Mouse (Mus musculus) urinary bladder, postnatal 10 days (tissue): ENCODE data around the gene A830005F24Rik.
A peak's percentile ranks its signal among the peaks of the same experiment; 100 is the strongest.

Experiments used
- DNase-seq: peaks from one replicate; pipeline ENCODE4 v3.0.0; 2022; ENCODE audit warnings: low spot score

A830005F24Rik gene

DNA sequence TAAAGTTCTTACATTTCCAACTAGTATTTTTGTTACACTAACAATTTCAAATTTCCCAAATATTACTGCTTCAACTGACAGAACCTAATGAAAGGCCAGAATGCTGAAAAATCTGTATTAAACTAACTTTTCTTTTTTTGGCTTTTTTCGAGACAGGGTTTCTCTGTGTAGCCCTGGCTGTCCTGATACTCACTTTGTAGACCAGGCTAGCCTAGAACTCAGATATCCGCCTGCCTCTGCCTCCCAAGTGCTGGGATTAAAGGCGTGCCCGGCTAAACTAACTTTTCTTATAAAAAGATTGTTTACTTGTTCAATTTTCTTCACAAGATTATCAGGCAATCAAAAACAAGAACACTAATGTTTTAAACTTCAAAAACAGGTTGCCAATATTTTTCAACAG, 31.5 kb downstream of the A830005F24Rik start:
- no peak for DNase-seq

DNA sequence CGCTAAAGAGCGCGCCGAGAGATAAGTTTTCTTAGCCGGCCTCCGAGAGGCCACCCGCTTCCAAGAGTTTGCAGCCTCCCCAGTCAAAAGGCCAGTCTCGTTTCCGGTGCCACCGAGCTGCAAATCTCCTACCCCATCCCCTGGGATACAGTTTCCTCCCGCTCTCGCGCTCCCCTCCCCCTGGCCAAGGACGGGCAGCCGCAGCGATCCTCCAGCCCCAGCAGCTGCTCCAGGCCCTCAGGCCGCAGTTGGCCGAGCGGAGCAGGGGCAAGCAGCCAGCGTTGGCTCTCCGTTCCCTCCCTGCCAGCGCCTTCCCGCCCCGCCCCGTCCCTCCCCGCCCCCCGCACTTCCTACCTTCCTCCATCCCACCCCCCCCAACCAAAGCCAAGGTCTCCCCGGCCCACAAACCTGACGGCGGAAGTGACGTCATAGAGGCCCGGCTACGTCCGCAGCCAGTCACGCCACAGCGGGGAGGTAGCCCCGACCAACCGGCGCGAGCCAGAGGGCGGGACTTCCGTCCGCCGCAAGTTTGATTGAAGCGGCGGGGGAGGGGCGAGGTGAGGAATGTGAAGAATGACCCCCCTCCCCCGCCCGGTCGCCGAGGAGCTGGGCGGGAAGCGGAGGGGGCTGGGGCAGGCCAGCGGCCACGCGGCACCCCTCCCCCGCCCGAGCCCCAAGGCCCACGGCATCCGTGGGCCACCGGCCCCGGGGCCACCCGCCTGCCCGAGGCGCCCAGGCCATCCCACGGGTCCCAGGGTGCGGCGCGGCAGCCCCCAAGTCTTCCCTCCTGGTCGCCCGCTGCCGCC, 32.3 kb downstream of the A830005F24Rik start:
- peak; percentile 96 for DNase-seq

DNA sequence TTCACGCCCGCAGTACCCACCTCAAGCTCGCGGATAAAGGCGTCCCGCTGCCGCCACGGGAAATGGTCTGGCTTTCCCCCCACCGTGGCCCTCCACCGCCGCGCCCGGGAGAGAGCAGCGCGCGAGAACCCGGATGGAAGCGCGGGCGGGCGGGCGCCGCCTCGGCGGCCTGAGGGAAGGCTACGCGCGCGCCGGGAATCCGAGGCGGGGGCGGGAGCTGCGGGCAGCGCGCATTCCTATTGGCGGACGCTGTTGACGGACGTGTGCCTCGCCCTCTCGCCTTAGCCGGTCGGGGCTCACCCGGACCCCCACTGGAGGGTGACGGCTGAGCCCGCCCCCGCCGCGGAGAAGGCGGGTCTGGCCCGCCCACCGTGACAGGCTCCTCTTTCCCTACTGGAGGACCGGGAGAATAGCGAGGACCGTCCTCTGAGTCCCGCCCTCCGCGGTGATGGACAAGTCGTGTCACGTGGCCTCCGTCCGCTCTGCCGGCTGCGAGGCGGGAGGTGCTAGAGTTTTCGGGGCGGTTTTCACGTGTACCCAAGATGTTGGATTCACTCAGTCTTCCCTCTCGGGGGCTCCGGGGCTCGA, 33.1 kb downstream of the A830005F24Rik start:
- peak; percentile 99 for DNase-seq

DNA sequence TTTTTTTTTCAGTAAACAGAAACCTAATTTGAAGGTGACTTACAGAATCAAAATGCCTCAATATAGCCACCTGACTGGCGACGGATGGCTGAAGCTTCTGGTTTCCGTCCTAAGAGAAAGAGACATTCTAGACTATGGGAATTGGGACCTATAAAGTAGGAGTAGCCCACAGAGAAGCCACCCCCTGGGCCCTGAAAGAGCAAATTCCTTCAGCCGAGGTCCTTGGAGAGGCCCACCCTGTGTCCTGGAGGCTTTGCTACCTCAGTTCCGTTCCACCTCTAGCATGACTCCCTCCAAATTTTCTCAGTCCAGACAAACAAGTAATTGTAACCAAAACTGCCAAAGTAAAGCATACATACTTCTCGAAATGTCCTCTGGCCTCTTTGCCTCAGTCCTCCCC, 34.3 kb downstream of the A830005F24Rik start:
- DNase-seq: no peak

DNA sequence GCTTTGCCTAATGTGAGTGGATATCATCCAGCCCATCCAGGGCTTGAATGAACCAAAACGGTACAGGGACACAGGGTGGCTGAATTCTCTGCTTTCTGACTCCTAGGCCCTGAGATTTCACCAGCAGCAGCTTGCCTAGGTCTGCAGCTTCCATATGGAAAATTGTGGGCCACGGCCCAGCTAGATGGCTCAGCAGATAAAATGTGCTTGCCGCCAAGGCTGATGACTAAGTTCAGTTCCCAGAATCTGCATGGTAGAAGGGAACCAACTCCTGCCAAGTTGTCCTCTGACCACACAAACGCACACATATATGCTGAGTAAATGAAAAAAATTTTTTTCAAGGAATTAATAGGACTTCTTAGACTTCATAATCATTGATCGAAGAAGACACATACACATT, 34.9 kb downstream of the A830005F24Rik start:
- no peak for DNase-seq

DNA sequence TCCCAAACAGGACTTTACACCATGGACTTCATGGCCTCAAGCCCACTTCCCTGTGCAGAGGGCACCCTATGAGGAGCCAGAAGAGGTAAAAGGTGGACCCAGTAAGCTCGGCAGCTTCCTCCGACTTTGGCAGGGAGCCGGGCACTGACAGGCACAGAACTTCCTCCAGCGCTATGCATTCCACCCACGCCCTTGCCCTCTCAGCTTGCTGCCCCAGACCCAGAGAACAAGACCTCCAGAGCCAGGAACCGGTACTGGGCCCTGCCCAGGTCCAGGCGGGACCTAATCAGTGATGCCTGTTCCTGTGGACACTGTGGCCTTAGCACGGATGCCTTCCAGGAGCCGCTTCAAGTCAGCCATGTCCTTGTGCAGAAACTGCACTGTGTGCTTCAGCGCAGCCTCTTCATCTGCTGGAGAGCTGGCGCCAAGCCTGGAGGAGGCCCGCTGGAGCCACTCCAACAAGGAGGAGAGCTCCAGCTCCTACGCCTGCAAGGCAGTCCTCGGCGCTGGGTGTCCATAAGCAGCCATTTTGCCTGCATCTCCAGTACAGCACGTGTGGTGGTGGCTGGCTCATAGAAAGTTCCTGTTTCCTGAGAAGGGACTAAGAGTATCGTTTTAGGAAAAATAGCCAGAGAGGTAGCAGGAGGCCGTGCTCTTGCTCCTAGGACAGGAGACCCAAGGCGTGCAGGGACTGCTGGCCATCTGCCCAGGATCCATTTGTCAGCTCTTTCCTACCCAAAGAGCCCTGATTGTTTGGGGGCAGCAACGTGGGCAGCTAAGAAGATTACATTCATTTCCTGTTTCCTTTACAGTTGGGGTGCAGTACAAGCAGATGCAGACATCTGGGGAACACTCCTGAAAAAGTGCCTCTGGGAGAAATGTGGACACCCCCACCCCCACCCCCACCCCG, 39.1 kb downstream of the A830005F24Rik start:
- peak; percentile 62 for DNase-seq

DNA sequence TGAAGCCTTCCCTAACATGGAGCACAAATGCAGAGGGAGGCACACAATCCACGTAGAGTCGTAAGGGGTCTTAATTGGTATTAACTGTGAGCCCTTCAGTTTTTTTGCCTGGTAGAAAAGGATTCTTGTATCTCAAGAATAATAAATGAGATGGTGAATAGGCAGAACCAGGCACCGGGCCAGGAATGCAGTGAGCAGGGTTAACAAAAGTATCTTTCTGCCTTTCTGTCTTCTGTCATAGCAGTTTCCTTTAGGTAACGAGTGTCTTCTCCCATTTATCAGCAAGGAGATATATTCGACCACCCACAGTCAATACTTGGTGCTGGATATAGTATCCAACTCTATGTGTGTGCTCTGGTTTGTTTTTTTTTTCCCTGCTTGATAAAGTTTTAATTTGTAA, 40.1 kb downstream of the A830005F24Rik start:
- DNase-seq: no peak

DNA sequence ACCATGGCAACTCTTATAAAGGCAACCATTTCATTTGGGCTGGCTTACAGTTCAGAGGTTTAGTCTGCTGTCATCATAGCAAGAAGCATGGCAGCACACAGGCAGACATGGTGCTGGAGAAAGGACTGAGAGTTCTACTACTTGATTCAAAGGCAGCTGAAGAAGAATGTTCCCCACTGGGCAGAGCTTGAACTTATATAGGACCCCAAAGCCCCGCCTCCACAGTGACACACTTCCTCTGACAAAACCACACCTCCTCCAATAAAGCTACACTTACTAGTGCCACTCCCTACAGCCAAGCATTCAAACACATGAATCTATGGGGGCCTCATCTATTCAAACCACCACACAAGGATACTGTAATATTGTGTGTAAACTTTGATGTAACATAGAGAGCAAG, 41.2 kb downstream of the A830005F24Rik start:
- DNase-seq: no peak

DNA sequence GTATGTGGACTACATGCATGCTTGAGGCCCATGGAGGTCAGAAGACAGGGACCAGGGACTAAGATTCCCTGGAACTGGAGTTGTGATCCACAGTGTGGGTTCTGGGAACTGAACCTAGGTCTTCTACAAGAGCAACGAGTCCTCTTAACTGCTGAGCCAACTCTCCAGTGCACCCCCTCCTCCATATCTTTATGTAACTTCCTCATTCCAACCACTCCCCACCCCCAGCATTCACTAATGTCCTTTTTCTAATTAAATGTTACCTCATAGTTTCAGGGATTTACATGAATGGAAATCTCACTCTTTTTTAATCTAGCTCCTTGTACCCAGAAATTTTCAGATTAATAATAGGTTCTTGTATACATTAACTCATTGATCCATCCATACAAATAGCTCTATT, 42.6 kb downstream of the A830005F24Rik start:
- DNase-seq: no peak

DNA sequence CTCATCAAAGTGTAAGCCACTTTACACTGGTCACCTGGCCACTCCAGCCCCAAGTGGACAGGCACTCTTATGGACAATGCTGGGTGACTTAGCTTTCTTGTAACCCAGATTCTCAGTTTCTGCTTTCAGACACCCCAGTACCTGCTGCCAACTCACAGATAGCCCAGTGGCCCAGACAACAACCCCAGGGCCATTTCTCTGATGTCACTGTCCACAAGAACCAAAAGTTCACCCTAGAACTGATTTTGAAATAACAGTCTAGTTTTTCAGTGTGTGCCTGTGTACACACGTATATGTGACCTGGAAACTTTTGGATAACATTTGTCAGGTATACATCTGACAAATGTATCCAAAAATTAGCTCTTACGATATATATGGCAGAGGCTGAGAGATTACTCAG, 48.1 kb downstream of the A830005F24Rik start:
- no peak for DNase-seq

DNA sequence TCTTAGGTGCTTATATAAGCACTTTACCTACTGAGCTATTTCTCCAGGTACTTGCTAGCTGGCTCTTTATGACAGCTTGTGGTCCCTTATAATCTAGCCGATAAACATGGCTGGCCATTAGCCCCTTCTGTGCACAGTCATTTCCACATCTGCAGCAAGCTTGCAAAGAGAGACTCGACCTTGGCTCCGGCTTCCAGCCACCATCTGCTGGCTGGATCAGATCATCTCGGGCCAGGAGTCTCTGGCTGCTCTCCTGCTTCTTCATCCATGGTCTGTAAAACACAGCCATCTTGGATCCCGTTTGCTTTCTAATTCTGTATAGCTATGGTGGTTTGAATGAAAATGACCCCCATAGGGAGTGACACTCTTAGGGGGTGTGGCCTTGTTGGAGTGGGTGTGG, 49.0 kb downstream of the A830005F24Rik start:
- DNase-seq: no peak
